23 mouse cellular contexts compared by ENCODE assay signal in genomic region chr4:127037158-127037557, GRCm38 (mm10). TPM values are rescaled to one million over a fixed set of nuclear protein-coding genes. Genes with fewer than 3 reads are reported as not detected.
DNase-seq lines count a peak whose midpoint lies in the region; ATAC-seq and TF ChIP-seq lines count a peak whose summit lies in the region.
"Had no signal": no experiment of that assay in that cellular context is flagged by ENCODE, and none has a peak within 500 bp of the region (broad histone marks: within the 10 kb centered on the region; RNA-seq: fewer than 3 reads in every experiment).

No protein-coding gene starts in this region.

- H3K36me3 ChIP-seq in kidney, embryonic 15.5 days: peaks cover 92% of the 10 kb centered on the region
- peaks cover 40 to 79% of the 10 kb centered on the region in 2 experiments for H3K36me3 ChIP-seq in CH12.LX (replicated peaks in 1 of 2; ENCODE audit: control insufficient read depth in 1 of 2, insufficient read depth in 1 of 2, low read length in 1 of 2)

- peaks cover 23% of the 10 kb centered on the region for H3K79me2 ChIP-seq in CH12.LX (replicated peaks; ENCODE audit: control insufficient read depth, extremely low read depth, insufficient read depth, poor library complexity, severe bottlenecking)

- peak; percentile 10; the same call in 1 of the 2 replicates for TF ChIP-seq POLR2A in CH12.LX (IDR thresholded peaks at IDR 0.05; ENCODE audit: low read depth, low read length)

- peak; percentile 24 for DNase-seq in kidney, adult 11 months
- DNase-seq in kidney, postnatal 25 days: no peak
- DNase-seq in kidney, postnatal 10 days: no peak
- DNase-seq in CH12.LX (ENCODE audit: extremely low read depth): no peak
- peak; percentile 35 for DNase-seq in induced T-regulatory cell, adult 2 months (ENCODE audit: low read depth)
- DNase-seq in right cerebral cortex, postnatal 14 days: no peak
- no peak for DNase-seq in frontal cortex, adult 2 months (ENCODE audit: extremely low spot score in 1 of 2, low spot score in 1 of 2)
- DNase-seq: adrenal gland, adult 8-10 months; adrenal gland, postnatal 36 days; cerebellum, adult 8-10 months; cerebellum, postnatal 14 days; embryo, embryonic 11 days; gastrocnemius, postnatal 36 days; heart, adult 18-20 months; heart, postnatal 14 days had no signal

- no peaks in the 10 kb centered on the region for H3K27me3 ChIP-seq in kidney, embryonic 15.5 days
- H3K27me3 ChIP-seq in CH12.LX (replicated peaks): no peaks in the 10 kb centered on the region
- H3K27me3 ChIP-seq: embryonic facial prominence, embryonic 15.5 days; heart, embryonic 15.5 days had no signal

- H3K27ac ChIP-seq in kidney, embryonic 15.5 days: 0 out of 2 replicates have a peak overlapping the region, but pooled peaks have one; percentile 4
- no peak overlapping the region for H3K27ac ChIP-seq in CH12.LX (ENCODE audit: insufficient read depth, low read depth)
- H3K27ac ChIP-seq: embryonic facial prominence, embryonic 15.5 days; forebrain, embryonic 10.5 days; heart, embryonic 15.5 days had no signal

- no peak for ATAC-seq in kidney, embryonic 15.5 days (replicated peaks; ENCODE audit: low FRiP score)
- ATAC-seq: forebrain, embryonic 14.5 days had no signal

- peaks cover 7% of the 10 kb centered on the region; the same call in 1 of the 2 replicates for H3K4me1 ChIP-seq in kidney, embryonic 15.5 days
- peaks cover 3 to 18% of the 10 kb centered on the region in 2 experiments; a peak in 2 of 4 replicates for H3K4me1 ChIP-seq in CH12.LX (ENCODE audit: control insufficient read depth in 1 of 2, insufficient read depth in 2 of 2)
- H3K4me1 ChIP-seq: embryonic facial prominence, embryonic 15.5 days; forebrain, embryonic 10.5 days; heart, embryonic 15.5 days had no signal

- H3K4me2 ChIP-seq in kidney, embryonic 15.5 days: no peak overlapping the region
- H3K4me2 ChIP-seq in CH12.LX (ENCODE audit: insufficient read depth, low read depth, poor library complexity, severe bottlenecking): no peak overlapping the region
- H3K4me2 ChIP-seq: embryonic facial prominence, embryonic 15.5 days; heart, embryonic 11.5 days; heart, embryonic 15.5 days had no signal

- H3K9ac ChIP-seq in kidney, embryonic 15.5 days: no peak overlapping the region
- no peak overlapping the region for H3K9ac ChIP-seq in CH12.LX (ENCODE audit: insufficient read depth, low read depth)
- H3K9ac ChIP-seq: embryonic facial prominence, embryonic 15.5 days; heart, embryonic 15.5 days had no signal

- in situ Hi-C loops in CH12.LX (cut with MboI; ENCODE audit: low pct_ligation_motif_present, low pct_unique_long_range_greater_than_20kb, low sequenced_read_pairs): no loop called here

- no peak for TF ChIP-seq CTCF in CH12.LX (conservative IDR thresholded peaks at IDR 0.05 in 1 of 2, IDR thresholded peaks at IDR 0.05 in 1 of 2; ENCODE audit: low read depth in 2 of 2, low read length in 2 of 2)

- no peaks in the 10 kb centered on the region for H3K9me3 ChIP-seq in kidney, embryonic 15.5 days (replicated peaks)
- H3K9me3 ChIP-seq in CH12.LX (replicated peaks; ENCODE audit: low read length): no peaks in the 10 kb centered on the region
- H3K9me3 ChIP-seq: embryonic facial prominence, embryonic 15.5 days; forebrain, embryonic 10.5 days; G1E; heart, embryonic 15.5 days had no signal

- TF ChIP-seq EP300 in CH12.LX (IDR thresholded peaks at IDR 0.05; ENCODE audit: low read length): no peak

- dilution Hi-C loops in CH12.LX (cut with MboI; ENCODE audit: extremely low pct_ligation_motif_present, extremely low pct_unique_long_range_greater_than_20kb, low sequenced_read_pairs): no loop called here

- WGBS in kidney, embryonic 15.5 days: 92% methylated on average over 3 of the region's 3 CpGs

- no peak overlapping the region for H3K4me3 ChIP-seq in kidney, embryonic 15.5 days (replicated peaks)
- no peak overlapping the region for H3K4me3 ChIP-seq in CH12.LX (replicated peaks in 1 of 3; ENCODE audit: low read depth in 2 of 3, low read length in 2 of 3, poor library complexity in 1 of 3)
- H3K4me3 ChIP-seq: embryonic facial prominence, embryonic 15.5 days; erythroblast, embryonic 14.5 days; forebrain, embryonic 10.5 days; heart, embryonic 15.5 days had no signal

- no peak for TF ChIP-seq RAD21 in CH12.LX (IDR thresholded peaks at IDR 0.05; ENCODE audit: low read depth, low read length)

TF ChIP-seq in CH12.LX, 34 proteins besides CTCF, POLR2A, EP300 and RAD21:
- TF ChIP-seq UBTF (IDR thresholded peaks at IDR 0.05; ENCODE audit: low read depth, low read length) (no peak), TBP (conservative IDR thresholded peaks at IDR 0.05; ENCODE audit: low read depth, low read length) (no peak), CHD1 (IDR thresholded peaks at IDR 0.05; ENCODE audit: low read depth, low read length) (no peak), GABPA (IDR thresholded peaks at IDR 0.05; ENCODE audit: insufficient replicate concordance, low read depth, low read length) (no peak), USF1 (IDR thresholded peaks at IDR 0.05; ENCODE audit: low read depth, low read length) (no peak)

RNA-seq across cellular contexts. Expression of gene Sfpq, which starts 16.0 kb away (rescaled TPM):
- polyA plus RNA-seq in kidney, embryonic 15.5 days (2015; fragmentation: Nextera tagmentation; extraction: Ambion mirVana): 88.3 and 93.6 TPM in 2 replicates
- 170 and 228 TPM in 2 replicates for total RNA-seq in CH12.LX (2012; rRNA removed)
- total RNA-seq in CH12.LX (2014; rRNA removed): 146 and 199 TPM in 2 replicates
- polyA plus RNA-seq in CH12.LX (2012; ENCODE audit: insufficient read length, low read depth): 560 and 668 TPM in 2 replicates
- 163 and 168 TPM in 2 replicates for polyA plus RNA-seq in frontal cortex, adult 2 months (2012; rRNA removed)

RNA-seq across cellular contexts. Expression of gene Zmym1, which starts 23.8 kb away (rescaled TPM):
- polyA plus RNA-seq in kidney, embryonic 15.5 days (2015; fragmentation: Nextera tagmentation; extraction: Ambion mirVana): 19.4 and 19.8 TPM in 2 replicates
- 9.5 and 13.4 TPM in 2 replicates for total RNA-seq in CH12.LX (2012; rRNA removed)
- 25.0 and 26.5 TPM in 2 replicates for total RNA-seq in CH12.LX (2014; rRNA removed)
- 20.4 and 23.5 TPM in 2 replicates for polyA plus RNA-seq in CH12.LX (2012; ENCODE audit: insufficient read length, low read depth)
- 7.0 and 8.0 TPM in 2 replicates for polyA plus RNA-seq in frontal cortex, adult 2 months (2012; rRNA removed)

RNA-seq across cellular contexts. Expression of gene Zmym6, which starts 40.0 kb away (rescaled TPM):
- polyA plus RNA-seq in kidney, embryonic 15.5 days (2015; fragmentation: Nextera tagmentation; extraction: Ambion mirVana): 18.7 and 19.3 TPM in 2 replicates
- 6.4 and 7.8 TPM in 2 replicates for total RNA-seq in CH12.LX (2012; rRNA removed)
- total RNA-seq in CH12.LX (2014; rRNA removed): 8.1 and 11.1 TPM in 2 replicates
- 9.1 and 10.2 TPM in 2 replicates for polyA plus RNA-seq in CH12.LX (2012; ENCODE audit: insufficient read length, low read depth)
- polyA plus RNA-seq in frontal cortex, adult 2 months (2012; rRNA removed): 42.2 and 44.6 TPM in 2 replicates

Comparison
In these comparisons a context has a peak if more than half of its experiments do, and no peak if none do; other contexts are left out.
1. DNase-seq: peak in kidney, adult 11 months (single experiment) and induced T-regulatory cell, adult 2 months (single experiment); none in kidney, postnatal 25 days (0 of 2), kidney, postnatal 10 days (single experiment), CH12.LX (single experiment), right cerebral cortex, postnatal 14 days (single experiment) and frontal cortex, adult 2 months (0 of 2).